Mouse (Mus musculus): ENCODE measurements at regions not wholly inside any gene's neighbourhood (a gene's known extent, or its start where the extent isn't known, plus 50 kb on each side); places are given as distances from the start of the nearest gene placed in this dataset.
A peak's percentile ranks its signal among the peaks of the same experiment; 100 is the strongest.

DNA sequence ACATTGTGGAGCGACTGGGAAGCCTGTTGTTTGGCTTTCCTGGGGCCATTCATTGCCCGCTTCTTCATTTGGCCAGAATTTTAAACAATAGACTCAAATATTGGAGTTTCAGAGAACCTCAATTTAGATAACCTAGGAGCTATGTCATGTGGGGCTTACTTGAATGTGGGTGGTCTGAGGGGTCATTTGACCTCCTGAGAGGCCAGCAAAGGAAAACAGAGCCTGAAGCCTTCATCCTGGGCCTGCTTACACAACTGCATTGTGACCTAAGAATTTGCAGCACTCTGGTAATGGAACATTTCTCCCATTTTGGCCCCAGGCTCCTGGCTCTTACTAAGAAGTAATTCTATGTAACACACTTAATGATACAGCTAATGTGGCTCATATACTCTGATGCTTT is 348.2 kb downstream of the Fat4 start:
- no peak for DNase-seq (ENCODE audit: low read depth, low spot score)

DNA sequence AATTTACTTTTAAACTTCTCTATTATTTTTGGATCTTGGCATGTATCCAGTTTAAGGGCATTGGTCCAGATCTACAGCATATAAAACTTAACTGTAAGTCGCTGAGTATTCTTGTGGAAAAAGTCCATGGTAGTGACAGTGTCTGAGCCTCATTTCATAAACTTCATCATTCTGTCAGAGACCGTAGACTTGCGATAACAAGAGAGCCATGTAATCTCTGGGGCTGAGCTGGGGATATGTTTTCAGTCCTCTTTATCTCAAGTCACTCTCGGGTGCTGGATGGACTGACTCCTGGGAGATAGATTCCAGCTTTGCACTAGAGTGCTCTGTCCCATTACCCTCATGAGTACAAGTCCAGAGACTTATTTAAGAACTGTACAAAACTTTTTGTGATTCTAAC is 362.0 kb downstream of the Fat4 start:
- DNase-seq (ENCODE audit: low read depth, low spot score): no peak

DNA sequence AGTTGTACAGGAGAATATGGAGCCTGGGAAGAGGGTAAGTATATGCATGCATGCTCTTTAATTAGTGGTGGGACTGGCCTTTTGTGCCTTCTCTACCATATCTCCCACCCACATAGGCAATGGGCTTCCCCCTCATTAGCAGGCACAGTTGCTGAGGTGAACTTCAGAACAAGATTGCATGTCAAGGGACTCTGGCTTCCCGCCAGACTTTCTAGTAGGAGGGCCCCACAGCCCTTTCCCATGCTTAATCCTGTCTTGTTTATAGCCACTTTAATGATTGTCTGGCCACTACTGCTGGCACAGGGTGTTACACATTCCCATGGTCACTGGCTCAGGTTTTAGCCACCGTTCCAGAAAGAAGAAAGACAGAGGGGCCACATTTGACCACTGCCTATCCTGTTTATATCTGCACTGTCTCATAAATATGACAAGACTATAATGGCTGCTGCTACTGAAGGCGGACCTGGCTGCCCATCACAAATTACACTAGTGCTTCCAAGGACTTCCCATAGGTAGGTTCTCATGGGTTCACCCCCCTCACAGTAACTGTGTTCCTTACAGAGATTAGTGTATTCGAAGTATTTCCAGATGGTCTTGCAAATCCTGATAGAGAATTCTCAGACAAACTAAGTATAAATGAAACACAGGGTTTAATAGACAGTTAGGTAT is 362.6 kb downstream of the Fat4 start:
- peak; percentile 14 for DNase-seq (ENCODE audit: low read depth, low spot score)

DNA sequence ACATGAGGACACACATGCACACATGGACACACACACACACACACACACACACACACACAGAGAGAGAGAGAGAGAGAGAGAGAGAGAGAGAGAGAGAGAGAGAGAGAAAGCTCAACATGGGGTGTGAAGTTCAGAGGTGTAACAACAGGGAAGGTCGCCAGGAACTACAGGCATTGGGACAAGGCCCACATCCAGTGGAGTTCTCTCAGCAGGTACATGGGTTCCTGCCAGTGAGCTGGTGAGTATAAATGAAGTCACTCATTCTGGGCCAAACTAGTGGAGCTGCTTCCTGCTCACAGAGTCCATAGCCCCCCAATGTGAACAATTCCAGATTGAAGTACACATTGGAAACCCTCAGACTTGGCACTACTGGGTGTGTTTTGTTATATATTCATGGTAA is 366.3 kb downstream of the Fat4 start:
- no peak for DNase-seq (ENCODE audit: low read depth, low spot score)

DNA sequence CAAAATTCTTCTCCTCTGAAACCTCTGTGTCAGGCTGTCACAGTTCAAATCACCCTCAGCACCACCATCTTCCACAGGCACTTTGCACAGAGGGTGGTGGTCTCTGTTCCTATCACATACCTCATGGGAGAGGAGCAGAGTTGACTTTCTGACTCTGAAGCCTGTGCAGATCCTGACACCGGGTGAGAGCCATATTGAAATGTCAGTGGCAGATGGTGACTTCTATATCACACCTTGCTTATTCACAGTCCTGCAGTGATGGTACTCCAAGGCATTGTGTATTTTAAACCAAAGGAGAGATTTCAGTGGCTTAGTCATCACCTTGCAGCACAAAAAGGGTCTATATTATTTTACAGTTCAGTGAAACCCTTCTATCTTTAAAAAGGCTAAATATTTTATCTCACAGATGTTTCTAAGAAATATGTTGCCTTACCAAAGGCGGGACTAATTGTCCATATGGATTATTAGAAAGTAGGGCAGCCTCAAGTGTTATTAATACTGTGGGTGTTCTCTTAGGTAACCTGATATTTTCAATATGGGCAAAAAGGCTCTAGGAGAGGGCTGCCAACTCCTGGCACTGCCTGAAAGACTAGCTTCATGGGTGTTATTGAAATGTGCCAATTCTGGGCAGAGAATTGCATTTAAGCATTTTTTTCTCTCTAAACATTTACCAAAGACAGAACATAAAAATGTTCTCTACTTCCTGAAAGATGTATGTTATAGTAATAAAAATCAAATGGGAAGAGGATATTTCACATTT is 378.1 kb downstream of the Fat4 start:
- no peak for DNase-seq (ENCODE audit: low read depth, low spot score)

DNA sequence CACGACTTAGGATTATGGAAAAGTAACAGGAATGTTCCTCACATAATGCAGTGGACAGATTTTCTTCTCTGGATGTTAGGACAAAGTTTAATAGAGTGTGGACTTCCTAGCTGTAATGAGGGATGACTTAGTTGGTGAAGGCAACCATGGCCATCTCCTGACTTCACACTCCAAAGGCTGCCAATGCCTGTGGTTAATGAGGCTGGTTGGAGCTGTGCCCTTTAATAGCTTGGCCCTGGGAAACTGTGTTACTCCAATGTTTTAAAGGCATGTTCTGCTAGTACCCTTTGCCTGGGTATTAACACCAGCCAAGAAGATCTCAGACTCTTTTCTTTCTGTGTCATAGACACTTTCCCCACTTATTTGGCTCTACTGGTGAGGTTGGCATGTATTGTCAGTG is 378.9 kb downstream of the Fat4 start:
- no peak for DNase-seq (ENCODE audit: low read depth, low spot score)

DNA sequence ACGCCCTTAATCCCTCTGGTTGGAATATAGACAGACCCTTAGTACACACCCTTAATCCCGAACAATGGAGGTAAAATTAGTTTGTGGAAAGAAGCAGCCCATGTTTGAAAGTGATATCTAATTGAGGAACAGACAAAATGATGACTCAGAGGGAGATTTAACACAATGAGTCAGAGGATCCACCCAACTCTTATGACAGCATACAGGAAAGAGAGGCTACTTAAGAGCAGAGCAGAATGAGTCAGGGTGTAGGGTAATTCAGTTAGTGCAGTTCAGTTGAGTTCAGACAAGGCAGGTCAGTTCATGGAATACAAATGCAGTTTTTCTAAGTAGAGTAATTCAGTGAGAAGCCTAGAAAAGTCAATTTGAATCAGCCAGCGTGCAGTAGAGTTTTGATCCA is 382.6 kb downstream of the Fat4 start:
- DNase-seq (ENCODE audit: low read depth, low spot score): no peak

DNA sequence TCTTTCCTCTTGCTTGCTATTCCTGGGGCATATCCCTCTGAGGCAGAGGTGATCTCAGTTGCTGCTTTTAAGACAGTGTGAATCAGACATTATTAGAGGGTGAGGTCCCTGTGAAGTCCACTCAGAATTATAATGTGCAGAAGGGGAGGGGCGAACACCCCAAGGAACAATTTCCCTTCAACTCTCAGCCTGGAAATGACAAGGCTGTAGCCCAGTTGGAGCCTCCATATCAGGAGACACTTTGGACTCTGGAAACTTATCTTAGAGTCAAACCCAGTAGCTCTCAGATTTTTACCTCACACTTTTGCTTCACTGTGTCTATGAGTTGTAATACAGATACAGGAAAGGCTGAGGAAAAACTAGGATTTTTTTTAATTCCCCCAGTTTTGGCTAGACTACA is 385.9 kb downstream of the Fat4 start:
- DNase-seq (ENCODE audit: low read depth, low spot score): no peak

DNA sequence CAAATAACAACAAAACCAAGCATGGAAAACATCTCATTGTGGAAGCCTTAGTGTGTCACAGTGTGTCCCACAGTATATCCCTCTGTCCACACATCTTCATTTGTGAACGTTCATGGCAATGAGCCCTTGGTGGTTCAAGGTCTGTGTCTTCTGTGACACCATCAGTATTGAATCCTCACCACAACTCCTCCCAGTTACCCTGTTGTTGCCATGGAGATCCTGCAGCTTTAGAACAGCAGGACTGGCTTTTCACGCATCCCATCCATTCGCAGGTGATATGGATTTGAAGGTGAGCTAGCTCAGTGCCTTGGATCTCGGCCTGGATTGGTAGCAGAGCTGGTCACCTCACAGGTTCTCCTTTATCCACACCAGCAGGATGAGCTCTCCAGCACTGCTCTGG is 390.2 kb downstream of the Fat4 start:
- DNase-seq (ENCODE audit: low read depth, low spot score): no peak

DNA sequence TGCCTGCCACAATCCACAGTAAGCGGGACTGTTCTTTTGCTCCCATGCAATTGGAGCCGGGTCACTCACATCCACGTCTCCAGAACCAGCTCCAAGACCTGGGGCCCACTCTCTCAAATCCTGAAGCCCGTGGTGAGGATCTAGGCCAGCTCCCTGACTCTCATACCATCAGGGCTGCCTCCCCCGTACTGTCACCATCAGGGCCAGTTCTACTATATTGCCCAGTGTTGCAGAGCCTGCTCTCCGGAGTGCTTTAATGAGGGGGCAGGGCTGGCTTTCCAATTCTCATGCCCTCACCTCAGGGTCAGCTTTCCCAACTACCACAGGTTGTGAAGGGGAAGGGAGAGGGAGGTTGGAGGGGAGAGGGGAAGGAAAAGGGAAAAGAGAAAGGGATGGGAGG is 390.6 kb downstream of the Fat4 start:
- DNase-seq (ENCODE audit: low read depth, low spot score): no peak

DNA sequence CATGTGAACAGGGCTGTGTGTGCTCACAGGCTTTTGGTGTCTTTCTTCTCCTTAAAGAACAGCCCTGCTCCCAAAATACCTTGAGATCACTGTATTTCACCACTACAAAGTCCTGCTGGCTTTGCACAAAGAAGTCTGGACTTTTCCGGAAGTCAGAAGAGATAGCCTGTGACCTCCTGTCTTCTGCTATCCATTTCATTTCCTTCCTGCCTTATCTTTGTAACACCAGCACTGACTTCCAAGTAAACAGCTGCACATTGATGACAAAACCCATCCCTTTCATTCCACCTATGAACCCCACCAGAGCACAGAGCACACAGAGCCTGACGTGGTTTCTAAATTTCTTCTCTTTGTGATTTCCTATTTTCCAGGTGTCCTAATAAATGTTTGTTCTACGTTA is 408.5 kb downstream of the Fat4 start:
- DNase-seq (ENCODE audit: low read depth, low spot score): no peak

DNA sequence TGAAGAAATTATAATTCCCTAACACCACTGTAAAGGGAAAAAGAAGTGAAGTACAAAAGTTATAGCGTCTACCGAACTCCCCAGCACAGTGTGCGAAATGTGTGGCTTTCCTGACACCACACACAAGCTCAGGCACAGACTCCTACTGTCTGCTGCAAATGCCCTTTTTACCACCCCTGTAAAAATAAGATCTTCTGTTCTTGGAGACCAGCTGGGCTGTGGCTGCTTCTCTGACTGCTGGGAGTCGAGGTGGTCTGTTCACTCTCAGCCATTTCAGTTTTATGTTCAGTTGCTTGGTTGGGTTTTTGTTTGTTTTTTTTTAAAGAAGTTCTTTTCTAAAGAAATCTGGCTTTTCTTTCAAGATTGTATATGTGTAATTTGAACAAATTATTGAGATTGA is 409.5 kb downstream of the Fat4 start:
- DNase-seq (ENCODE audit: low read depth, low spot score): peak; percentile 38

DNA sequence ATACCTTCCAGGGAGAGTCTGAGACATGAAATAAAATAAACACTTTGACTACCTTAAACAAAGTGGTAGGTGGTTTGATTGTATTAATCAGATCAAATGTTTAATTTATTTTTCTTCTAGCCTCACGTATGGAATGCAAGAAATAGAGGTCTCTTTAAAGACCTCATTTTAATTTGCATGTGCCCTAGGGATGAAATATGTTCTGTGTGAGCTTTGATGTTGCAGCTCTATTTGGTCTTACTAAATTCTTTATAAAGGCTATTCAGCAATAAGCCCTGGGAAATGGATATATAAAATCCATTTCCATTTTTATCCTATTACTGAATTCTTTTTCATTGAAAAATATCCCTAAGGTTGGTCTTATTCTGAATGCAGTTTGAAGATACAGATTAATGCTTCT is 422.7 kb downstream of the Fat4 start:
- DNase-seq (ENCODE audit: low read depth, low spot score): no peak

DNA sequence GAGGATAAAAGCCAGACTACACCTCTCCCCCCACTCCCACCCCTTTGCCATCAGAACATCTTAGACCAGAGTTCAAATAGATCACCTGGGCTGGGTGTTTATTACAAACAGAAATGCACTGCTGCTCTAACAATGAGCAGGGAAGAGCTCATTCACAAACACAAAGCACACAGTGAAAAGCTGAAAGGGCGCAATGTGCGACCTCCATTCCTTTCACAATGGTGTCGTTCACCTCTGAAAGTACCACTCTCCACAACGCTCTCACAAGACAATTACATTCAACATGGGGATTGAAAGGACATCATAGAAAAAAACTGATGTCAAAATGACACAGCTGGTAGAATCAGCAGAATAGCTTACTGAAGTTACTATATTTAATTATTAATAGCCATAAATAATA is 426.8 kb downstream of the Fat4 start:
- no peak for DNase-seq (ENCODE audit: low read depth, low spot score)

DNA sequence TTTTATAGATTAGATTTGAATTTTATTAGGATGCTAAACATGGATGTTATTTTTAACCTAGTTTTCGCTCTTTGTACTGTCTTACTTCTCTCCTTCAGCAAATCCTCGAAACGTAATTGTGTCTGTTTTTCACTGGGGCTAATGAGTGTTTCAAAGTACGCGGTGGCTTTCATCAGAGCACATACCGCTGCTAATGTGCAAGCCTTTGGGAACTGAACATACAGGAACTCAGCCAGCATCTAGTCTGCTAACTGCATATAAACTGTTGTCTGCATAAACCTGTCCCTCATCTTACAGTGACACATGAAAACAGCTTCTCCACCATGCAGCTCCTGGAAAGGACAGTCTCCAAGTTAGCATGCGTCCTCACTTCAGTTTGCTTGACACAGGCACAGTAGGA is 434.1 kb downstream of the Fat4 start:
- DNase-seq (ENCODE audit: low read depth, low spot score): no peak

DNA sequence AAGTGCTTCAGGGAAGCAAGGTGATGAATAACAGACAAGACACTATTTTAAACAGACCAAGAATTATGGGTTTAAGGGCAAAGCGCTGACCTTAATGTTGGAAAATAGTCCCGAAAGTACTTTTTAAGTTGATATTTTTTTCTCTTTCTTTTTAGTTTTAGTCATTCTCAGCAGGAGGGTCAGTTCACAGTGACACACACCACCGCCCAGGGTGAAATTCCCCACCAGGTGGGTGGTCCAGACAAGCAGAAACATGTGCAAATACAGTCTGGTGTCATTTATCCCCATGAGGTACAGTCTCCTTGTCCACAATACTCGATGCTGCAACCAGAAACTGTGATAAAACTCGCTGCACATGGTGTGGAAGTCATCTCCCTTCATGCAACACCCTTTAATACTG is 435.5 kb downstream of the Fat4 start:
- peak; percentile 62 for DNase-seq (ENCODE audit: low read depth, low spot score)

DNA sequence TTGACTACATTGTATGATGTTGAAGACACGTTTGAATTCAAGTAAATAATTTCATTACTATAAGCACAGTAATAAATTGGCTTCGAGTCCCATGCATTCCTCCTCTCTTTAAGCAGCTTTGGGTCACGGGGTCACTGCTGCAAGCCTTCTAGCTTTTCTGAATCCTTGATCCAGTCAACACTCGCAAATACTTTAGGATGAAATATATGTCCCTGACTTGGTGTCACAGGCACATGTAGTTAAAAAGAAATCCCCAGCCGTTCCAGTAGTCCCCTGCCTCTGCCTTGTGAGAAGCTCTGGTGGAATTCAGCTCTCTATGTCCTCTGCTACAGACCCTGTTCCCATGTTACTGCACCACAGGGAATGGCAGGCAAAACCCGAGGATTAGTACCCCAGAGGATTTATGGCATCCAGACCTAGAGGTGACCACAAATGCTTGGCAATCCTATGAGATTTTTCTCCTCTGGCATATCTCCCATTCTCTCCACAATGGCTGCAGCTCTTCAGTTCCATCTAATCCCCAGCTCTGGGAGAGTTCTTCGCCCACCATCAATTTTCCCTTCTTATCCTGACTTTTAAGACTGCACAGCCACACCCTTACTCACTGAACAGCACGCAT is 449.0 kb downstream of the Fat4 start:
- DNase-seq (ENCODE audit: low read depth, low spot score): no peak

DNA sequence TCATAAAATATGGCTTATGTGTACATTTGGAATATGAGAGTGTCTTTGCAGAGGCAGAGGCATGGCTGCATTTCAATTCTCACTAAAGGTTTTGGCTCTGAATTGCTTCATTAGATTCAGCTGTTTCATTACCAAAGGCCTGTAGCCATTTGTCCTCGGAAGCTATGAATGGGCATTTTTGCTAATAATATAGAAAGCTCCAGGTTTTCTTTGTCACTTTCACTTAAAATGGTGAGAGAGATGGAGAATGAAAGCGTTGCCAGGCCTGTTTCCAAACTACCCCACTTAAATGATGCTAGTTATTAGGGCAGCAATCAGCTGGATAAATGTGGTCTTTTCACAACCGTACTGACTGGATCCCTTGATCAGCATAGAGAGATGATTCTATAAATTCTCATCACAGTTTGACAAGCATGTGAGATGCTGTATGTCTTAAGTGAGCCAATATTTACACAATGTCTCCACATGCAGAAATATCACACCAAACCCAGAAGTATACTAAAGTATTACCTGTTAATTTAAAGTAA is 454.5 kb downstream of the Fat4 start:
- DNase-seq (ENCODE audit: low read depth, low spot score): no peak

DNA sequence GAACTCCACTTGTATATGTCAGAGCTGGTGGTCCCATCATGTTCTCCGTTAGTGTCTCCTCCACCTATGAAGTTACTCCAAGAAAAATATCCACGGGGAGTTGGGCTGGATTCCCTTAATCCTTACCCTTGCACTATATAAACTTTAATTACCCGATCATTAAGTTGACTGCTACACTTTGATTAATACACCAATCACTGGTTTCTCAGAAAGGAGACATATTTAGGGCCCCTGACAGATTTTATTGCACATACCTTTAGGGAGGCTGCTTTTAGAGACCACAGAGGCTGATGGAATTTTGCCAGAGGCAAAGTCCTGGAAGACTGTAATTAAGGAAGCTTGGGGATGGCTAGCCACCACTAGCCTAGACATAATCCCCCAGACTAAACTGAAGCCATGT is 457.3 kb downstream of the Fat4 start:
- DNase-seq (ENCODE audit: low read depth, low spot score): peak; percentile 78

DNA sequence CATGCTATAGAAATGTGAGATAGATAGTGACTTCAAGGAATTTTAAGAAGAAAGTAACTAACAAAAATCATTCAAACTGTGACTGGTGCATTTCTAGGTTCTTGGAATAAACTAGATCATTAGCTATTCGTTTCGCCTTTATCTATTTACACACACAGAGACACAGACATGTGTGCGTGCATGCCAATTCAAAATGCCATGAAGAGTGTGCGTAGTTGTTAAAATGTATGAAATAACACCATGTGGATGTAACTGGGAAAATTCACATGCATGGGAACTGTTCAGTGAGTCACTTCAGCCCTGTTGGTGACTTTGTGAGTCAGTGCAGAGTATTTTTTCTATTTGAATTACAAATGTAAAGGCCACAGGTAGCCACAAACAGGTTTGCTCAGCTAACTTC is 460.8 kb downstream of the Fat4 start:
- DNase-seq (ENCODE audit: low read depth, low spot score): no peak

DNA sequence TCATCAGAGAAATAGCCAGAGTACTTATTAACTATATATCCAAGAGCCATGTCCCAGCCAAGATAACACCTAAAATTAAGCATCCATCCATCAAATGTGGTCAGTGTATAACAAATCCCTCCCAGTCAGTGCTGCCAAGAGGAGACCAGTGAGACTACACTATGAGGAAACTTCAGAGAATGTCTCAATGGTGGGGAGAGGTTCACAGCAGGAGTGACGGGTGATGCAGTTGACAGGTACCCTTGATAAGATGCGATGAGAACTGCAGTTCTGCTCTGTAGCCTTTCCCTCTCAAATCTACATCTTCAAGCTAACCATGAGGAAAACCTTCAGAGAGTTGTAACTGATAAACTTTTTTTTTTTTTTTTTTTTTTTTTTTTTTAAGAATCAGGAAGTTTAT is 470.3 kb downstream of the Fat4 start:
- DNase-seq (ENCODE audit: low read depth, low spot score): no peak

DNA sequence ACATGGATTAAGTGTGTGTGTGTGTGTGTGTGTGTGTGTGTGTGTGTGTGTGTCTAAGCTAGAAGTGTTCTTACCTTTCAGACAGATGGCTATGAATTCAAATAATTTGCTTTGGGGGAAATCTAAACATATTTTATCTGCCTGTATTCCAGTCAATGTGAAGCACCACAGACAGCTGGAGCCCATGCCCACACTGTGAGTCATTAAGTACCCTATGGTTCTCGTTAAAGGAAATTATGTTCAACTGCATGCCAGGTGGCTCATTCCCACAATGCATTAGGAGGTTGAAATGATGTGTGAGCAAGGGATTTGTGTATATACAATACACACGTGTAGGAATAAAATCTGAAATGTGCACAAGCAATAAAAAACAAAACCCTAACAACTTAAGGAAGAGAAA is 473.5 kb downstream of the Fat4 start:
- peak; percentile 61 for DNase-seq (ENCODE audit: low read depth, low spot score)

DNA sequence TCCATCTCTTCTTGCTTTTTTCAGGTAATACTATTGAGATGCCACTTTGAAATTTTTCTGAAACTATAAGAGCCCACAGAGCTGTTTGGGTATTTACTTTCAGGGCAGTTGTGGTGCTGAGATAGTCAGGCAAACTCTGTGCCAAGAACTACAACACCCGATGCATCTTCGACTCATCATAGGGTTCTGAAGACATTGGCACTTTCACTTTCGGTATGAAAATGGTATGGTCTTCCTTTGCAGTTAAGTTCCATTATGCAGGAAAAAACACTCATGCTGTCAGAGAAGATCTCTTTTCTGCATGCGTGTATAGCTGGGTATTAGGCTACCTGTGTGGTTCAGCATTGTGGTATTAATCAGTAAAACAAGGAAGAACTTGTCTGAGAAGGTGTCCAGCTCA is 484.2 kb downstream of the Fat4 start:
- no peak for DNase-seq (ENCODE audit: low read depth, low spot score)
